Comparison of ENCODE assay signal across 8 mouse cellular contexts in the genomic region with DNA sequence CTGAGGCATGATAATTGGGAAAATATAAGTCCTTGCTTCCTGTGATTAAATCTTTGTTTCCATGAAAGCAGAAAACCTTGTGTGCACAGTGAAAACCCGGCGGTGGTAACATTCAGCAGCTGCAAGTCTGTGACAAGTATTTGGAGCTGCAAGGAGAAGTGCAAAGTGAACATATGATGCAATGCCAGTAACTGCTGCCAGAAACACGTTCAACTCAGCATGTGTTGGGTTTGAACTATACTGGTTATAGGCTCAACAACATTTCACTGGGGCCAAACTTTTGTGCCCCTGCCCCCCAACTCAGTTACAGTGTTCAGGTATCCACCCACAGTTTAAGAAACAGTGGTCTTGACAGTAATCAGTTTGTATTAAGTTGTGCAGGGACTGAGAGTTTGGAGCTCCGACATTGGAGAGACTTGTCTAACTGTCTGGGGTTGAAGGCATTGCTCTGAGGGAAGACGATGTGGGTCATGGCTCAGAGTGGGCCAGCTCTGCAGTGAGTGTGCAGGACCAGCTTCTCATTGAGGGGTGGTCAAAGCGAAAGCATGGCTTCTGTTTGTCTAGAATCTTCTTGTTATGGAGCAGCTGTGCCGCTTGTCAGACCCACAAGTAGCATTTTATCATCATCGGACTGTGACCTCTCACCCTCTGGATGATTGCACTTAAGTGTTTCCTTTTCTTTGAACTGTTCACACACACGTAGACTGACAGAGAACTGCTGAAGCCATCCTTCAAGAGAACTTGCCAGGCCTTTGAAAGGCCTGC.
DNase-seq lines count a peak whose midpoint lies in the region; ATAC-seq and TF ChIP-seq lines count a peak whose summit lies in the region.

No protein-coding gene starts in this region.

- no peak for TF ChIP-seq POLR2A in kidney, adult 2 months (IDR thresholded peaks at IDR 0.05; ENCODE audit: low read depth, low read length)

- no peaks in the 10 kb centered on the region for H3K27me3 ChIP-seq in heart, embryonic 11.5 days (ENCODE audit: control insufficient read depth, insufficient read depth, low read length)
- H3K27me3 ChIP-seq in heart, embryonic 13.5 days (replicated peaks) = no peaks in the 10 kb centered on the region
- H3K27me3 ChIP-seq in kidney, adult 2 months (replicated peaks; ENCODE audit: control insufficient read depth, insufficient read depth, low read length) = no peaks in the 10 kb centered on the region

- no peak for ATAC-seq in heart, embryonic 11.5 days (replicated peaks; ENCODE audit: insufficient number of reproducible peaks, low FRiP score, low TSS enrichment)
- ATAC-seq in heart, embryonic 13.5 days (ENCODE audit: extremely low read depth, insufficient number of reproducible peaks, low FRiP score, low TSS enrichment) = no peak; the same call in 1 of the 2 replicates

- no peak overlapping the region for H3K4me3 ChIP-seq in heart, embryonic 11.5 days (ENCODE audit: low read depth, low read length)
- H3K4me3 ChIP-seq in heart, embryonic 13.5 days = no peak overlapping the region
- no peak overlapping the region for H3K4me3 ChIP-seq in kidney, adult 2 months (ENCODE audit: insufficient read depth, low read depth, low read length)

- no peaks in the 10 kb centered on the region for H3K9me3 ChIP-seq in heart, embryonic 11.5 days (replicated peaks; ENCODE audit: control insufficient read depth, low read length)
- H3K9me3 ChIP-seq in heart, embryonic 13.5 days = no peaks in the 10 kb centered on the region

- H3K4me1 ChIP-seq in heart, embryonic 11.5 days (ENCODE audit: control insufficient read depth, insufficient read depth, low read length) = peaks cover 11% of the 10 kb centered on the region
- peaks cover 34% of the 10 kb centered on the region for H3K4me1 ChIP-seq in heart, embryonic 13.5 days
- H3K4me1 ChIP-seq in kidney, adult 2 months (ENCODE audit: control insufficient read depth, insufficient read depth, low read length) = 0 out of 2 replicates have a peak, but pooled peaks cover 3% of the 10 kb centered on the region

- 41% methylated on average over 9 of the region's 9 CpGs for WGBS in heart, embryonic 11.5 days (ENCODE audit: insufficient replicate concordance)
- WGBS in heart, embryonic 13.5 days = 37% methylated on average over 9 of the region's 9 CpGs
- 65% methylated on average over 9 of the region's 9 CpGs for WGBS in kidney, adult 2 months

- no peaks in the 10 kb centered on the region for H3K36me3 ChIP-seq in heart, embryonic 11.5 days (ENCODE audit: control insufficient read depth, insufficient read depth, low read length)
- no peaks in the 10 kb centered on the region for H3K36me3 ChIP-seq in heart, embryonic 13.5 days
- H3K36me3 ChIP-seq in kidney, adult 2 months (ENCODE audit: control insufficient read depth, insufficient read depth, low read length) = no peaks in the 10 kb centered on the region

- no peak overlapping the region for H3K4me2 ChIP-seq in heart, embryonic 11.5 days
- H3K4me2 ChIP-seq in heart, embryonic 13.5 days = no peak overlapping the region

- H3K9ac ChIP-seq in heart, embryonic 11.5 days (ENCODE audit: low read depth, low read length) = no peak overlapping the region
- no peak overlapping the region for H3K9ac ChIP-seq in heart, embryonic 13.5 days

- peak; percentile 94 for DNase-seq in heart, adult 11 months
- DNase-seq in adipocyte (ENCODE audit: low spot score) = peak; percentile 66
- DNase-seq in lung, postnatal 14 days = peak; percentile 66
- no peak for DNase-seq in kidney, adult 2 months
- DNase-seq in thymus, postnatal 25 days = no peak
- DNase-seq in cerebellum, adult 11 months = no peak

- H3K27ac ChIP-seq in heart, embryonic 11.5 days (ENCODE audit: low read depth, low read length) = no peak overlapping the region
- H3K27ac ChIP-seq in heart, embryonic 13.5 days (replicated peaks) = peak overlapping the region; percentile 58; the same call in 1 of the 2 replicates
- H3K27ac ChIP-seq in kidney, adult 2 months (ENCODE audit: insufficient read depth, low read depth, low read length) = no peak overlapping the region

- TF ChIP-seq CTCF in kidney, adult 2 months (conservative IDR thresholded peaks at IDR 0.05; ENCODE audit: insufficient read depth, insufficient read length, low read depth, low read length) = no peak

Comparison
In these comparisons a context has a peak if more than half of its experiments do, and no peak if none do; other contexts are left out.
1. DNase-seq: peak in heart, adult 11 months (single experiment), adipocyte (single experiment) and lung, postnatal 14 days (single experiment); none in kidney, adult 2 months (single experiment), thymus, postnatal 25 days (single experiment) and cerebellum, adult 11 months (single experiment).